Mouse (Mus musculus) CH12F3 (cell line): Measurements from ENCODE around the gene Pla2g4c.

ENCODE experiments used
- in situ Hi-C: fragments of 300-500 bp; cut with MboI; formaldehyde crosslinking; loops from 2 replicates; pipeline ENCODE4 v1.14.3; 2020; ENCODE audit warnings: low sequenced_read_pairs

The Pla2g4c gene

DNA sequence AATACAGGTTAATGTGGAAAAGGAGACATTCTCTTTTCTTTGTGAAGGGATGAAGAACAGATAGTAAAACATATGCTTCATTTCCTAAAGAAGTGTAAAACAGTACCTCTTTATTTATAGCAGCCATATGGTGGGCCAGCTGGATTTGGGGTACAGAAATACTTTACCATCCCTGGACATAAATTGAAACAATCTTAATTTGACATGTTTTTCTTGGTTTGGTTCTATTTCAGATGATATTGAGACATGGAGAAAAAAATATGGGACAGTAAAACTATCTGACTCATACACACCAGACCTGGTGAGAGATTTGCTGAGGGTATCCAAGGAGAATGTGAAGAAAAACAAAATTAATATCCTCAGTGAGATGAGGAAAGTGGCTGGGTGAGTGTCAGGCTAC is 31.5 kb downstream of the Pla2g4c start:
- in situ Hi-C loops, result no loop called here

DNA sequence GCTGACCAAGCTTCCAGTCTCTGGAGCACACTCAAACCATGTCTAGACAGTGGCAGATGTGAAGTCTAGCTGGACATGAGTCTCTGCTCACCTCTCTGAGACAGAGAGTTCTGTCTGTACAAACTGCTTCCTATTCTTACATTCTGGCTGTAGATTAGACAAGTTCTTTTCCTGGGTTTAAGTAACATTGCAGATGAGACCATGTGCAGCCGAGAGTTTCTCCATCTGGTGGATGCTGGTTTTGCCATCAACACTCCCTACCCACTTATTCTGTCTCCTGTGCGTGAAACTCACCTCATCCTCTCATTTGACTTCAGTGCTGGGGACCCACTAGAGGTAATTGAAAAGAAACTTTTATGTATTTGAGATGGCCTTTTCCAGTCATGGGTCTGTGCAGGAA is 56.1 kb downstream of the Pla2g4c start:
- in situ Hi-C loops, result no loop called here

DNA sequence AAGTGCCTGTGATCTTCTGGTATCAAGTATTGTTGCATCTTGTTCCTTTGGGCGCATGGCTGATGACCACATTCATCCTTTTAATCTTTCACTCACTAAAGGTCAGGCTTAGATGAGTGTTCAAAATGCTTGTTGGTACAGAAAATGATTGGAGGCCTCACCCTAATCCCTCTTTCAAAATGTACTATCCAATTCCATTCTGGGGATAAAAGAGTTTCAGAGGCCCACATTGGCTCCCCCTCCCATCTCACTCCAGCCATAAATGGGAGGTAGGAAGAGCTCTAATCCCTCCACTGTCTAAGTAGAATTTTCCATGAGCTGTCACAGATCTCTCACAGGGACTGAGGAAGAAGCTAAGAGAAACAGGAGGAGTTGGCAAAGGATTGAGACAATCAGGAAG is 73.4 kb downstream of the Pla2g4c start, which contains the start of gene Cabp5:
Gene Cabp5, plus strand, starts transcription at position 301 of the 400 bp plus-strand sequence.
- in situ Hi-C loops, result no loop called here
